Mouse (Mus musculus) spleen, embryonic (tissue): ENCODE results near the gene Adgrd1.

Experiments used
- CTCF ChIA-PET: fragments of 350-600 bp; sonication (Branson Sonifier 250); formaldehyde crosslinking; loops from one replicate; lab custom pipeline; 2022; lab: Charles Lee

Gene Adgrd1

DNA sequence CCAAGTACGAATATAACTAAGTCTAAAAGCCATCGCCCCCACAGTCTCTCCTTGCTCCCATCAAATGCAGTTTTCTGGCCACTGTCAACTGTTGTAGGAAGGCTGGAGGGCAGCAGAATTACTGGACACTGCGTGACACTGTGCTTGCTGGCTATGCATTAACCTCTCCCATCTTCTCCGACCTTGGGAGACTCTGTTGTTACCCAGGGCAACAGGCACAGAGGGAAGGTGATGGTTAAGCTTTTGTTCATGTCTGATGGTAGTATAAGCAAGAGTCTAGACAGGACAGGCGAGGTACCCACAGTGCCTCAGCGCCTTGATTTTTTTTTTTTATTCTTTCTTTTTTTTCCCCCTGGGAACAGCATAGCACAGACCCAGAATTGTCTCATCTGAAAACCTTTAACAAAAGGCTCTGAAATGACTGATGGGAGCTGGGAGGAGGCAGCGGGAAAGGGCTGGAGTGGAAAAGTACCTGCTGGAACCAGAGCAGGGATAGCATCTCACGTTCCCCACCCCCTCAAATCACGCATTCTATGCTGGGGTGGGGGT, 100.5 kb downstream of the Adgrd1 start:
- CTCF ChIA-PET, result no interaction called here

DNA sequence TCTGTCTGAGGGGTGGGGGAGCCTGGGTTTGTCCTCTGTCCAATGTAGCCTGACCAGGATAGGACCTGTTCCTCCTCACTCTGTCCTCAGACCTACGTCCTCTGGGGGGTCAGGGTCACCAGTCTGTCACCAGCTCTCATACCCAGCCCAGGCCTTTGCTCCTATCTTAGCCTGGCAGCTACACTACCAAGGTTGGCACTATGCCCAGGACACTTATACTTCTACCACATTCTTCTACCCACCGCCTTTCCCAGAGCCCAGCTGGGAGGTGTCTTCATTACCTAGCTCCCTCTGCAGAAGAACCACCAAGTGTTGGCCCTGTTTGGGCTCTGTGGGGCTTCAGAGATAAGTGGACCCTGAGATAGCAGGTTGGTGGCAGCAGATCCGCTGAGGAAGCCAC, 103.6 kb downstream of the Adgrd1 start:
- CTCF ChIA-PET, result no interaction called here

DNA sequence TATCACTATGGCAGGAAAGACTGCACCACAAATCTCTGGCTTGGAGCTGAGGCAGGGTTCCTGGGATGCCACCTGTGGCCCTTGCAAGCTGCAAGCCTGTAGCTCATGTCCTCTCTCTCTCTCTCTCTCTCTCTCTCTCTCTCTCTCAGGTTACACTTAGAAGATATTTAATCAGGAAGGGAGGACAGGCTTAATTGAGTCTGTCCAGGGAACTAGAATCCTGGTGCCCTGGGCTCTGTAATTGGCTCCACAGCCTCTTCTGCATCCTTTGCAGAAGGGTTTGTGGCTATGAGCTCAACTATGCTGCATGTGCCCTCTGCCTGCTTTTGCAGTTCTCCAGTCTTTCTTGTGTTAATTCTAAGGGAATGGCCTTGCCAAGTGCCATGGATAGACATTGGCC, 111.7 kb downstream of the Adgrd1 start:
- CTCF ChIA-PET, result no interaction called here

DNA sequence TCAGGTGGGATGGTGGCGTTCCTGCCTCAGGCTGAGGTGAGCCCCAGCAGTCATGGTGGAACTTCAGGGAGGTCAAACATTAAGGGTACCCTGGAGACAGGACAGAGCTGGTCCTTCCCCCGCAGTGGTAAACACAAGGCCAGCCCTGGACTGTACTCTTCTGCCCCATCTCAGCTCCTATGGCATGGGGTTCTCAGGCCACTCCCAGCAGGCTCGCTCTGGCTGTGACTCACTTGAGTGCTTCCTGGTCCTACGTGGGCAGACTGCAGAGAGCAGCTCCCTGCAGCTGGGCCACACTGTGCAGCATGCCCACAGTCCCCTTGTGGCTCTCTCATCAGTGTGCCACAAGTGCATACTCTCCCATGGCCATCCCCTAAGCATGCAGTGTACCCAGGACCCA, 112.3 kb downstream of the Adgrd1 start:
- CTCF ChIA-PET, result no interaction called here

DNA sequence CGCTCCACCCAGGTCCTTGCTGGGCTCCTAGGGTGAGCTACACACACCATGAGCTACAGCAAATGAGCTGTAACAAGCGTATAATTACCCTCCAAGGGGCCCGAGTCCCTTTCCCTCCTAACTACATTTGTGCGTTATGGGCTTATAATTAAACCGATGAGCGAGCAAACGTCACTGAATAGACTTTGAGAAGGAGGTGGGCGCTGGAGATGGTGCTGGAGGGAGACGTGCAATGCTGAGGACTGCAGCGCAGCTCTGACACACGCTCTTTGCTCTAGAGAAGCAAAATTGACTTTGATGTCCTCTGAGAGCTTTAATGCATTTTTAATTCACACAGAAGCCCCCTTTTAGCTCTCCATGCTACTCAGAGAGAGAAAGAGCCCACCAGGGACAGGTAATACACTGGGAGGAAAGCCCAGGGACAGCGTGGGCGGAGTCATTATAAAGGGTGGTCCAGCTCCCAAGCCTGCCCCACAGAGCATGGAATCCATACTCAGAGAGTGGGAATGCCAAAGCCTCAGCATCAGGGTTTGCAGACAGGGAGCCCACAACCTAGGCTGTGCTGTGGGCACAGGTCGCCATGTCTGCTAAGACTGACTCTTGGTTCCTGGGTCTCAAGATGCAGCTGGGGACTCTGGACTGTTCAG, 115.0 kb downstream of the Adgrd1 start:
- CTCF ChIA-PET, result no interaction called here

DNA sequence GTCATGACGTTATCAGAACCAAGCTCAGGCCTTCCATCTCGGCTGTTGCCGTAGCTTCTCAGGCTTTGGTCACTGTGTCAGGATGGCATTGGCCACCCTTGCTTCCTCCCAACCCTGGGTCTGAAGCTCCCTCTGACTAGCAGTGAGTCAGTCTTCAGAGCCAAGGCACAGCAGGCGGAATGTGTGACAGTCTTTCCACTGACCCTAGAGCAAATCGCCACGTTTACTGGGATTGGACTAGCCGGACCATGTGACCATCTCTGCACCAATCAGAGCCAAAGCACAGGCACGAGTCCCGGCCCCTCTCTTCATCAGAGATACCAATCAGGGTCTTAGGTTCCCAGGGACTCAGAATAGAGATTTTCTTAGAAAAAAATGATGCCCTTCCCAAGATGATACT, 117.5 kb downstream of the Adgrd1 start:
- CTCF ChIA-PET, result no interaction called here

DNA sequence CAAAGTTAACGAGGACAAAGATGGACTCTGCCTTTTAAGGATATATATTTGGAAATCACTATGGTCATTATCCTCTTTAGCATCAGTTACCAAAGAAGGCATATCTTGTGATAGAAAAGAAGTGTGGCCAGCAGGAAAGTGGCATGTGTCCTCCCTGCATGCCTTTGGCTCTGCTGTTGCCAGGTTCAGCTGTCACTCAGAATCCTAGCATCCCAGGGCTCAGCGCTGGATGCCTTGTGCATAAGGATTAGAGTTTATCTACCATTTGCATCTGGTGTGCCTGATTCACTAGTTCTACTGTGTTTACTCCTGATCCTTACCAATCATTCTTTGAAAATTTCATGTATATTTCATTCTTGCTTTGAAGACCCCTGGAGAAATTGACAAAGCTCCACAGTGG, 119.5 kb downstream of the Adgrd1 start:
- CTCF ChIA-PET, result no interaction called here

DNA sequence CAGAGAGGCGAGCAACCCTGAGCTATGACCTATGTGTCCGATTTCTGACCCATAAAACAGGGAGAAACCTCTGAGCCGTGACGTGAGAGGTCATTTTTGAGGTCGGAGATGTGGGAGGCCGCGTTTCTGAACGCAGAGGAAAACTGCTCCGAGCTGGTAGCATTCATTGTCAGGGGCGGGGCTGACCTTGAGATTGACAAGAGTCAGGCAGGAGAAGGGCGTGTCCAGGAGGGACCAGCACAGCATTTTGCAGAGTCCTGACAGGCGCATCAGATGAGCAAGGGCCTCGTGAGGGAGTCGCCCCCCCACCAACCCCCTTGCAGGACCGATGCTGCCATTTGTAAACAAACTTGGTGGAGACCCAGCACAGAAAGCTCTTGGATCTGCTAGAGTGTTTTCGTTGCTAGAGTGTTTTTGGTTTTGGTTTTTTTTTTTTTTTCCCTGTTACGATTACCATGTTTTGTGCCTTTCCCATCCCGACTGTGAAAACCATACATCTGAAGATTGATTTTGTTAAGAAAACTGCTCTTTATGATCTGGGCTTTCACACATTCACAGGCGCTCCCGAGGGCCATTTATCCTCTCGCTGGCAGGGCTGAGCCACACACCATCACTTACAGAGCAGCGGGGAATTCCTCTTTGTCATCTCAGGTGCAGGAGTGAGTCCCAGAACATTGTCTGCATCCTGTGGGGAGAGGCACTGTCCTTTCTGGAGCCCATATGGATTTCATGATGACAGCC, 121.1 kb downstream of the Adgrd1 start:
- CTCF ChIA-PET, result no interaction called here

DNA sequence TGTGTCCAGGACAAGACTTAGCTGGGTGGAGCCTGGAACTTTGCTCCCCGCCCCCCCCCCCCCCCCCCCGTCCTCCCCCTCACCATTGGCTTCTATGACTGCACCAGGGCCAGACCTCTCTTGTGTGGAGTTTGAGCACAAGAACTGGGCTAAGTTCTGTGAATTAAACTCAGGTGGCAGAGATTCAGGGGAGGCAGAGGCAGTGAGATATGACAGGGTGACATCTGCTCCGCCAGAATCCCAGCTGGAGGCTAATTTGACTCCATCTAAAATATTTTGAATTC, 121.6 kb downstream of the Adgrd1 start:
- CTCF ChIA-PET, result no interaction called here

DNA sequence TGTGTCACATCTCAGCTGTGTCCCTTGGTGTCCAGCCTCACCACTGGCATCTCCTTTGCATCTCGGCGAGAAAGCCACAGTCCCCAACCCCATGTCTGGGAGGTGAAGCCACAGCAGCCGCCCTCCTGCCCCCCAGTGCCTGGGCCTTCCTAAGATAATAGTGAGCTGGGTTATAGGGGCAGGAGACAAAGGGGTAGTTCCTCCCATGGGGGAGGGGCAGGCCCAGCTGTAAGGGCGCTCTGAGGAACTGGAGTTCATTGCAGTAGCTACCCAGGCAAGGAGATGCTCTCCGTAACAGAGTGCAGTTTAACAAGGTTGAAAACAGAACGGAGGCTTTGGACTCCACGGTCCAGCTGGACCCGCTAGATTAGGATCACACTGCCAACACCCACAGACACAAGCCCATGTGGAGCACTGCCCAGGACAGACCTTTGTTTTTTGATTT, 122.0 kb downstream of the Adgrd1 start:
- CTCF ChIA-PET, result no interaction called here

DNA sequence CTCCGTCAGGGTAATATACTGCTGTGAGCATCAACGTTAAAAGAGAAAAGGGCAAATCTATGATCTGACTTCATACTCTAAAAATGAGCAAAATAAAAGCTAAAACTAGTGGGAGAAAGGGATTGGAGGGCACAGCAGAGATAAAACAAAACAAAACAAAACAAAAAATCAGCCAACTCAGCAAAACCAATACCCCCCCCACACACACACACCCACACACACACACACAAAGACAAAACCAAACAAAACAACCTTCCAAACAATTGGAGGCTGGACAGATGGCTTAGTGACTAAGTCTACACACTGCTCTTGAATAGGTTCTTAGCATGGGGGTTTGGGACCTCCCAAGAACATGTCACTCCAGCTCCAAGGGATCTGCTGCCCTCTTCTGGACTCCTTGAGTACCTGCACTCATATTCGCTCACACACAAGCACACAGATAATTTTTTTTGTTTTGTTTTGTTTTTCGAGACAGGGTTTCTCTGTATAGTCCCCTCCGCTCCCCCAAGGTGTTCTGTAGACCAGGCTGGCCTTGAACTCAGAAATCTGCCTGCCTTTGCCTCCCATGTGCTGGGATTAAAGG, 122.7 kb downstream of the Adgrd1 start:
- CTCF ChIA-PET, result no interaction called here

DNA sequence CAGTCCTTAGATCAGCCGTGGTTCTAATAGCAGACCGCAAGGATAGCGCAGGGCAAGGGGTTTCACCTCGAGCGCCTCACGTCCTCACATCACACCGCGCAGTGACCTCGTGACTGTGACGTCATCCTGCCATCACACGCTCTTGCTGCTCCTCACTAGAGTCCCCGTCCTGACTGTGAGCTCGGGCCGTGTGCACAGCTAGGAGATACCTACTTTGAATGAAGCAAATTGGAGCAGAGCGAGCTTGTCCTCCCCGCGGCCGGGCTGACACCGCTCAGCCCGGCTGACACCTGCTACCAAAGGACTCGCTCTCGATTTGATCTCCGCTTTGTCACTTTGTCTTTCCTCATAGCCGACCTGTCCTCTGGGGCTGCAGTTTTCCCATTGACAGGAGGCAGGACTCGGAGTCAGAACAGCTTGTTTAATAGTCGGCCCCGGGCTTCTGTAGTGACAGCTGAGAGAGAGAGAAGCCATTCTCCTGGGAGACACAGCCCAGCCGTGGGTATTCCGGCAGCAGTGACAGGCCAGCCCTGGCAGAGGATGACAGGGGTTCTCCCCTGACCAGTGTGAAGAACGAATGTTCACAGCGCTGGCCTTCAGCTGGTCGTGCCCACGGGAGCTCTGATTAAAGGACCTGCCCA, 129.4 kb downstream of the Adgrd1 start:
- CTCF ChIA-PET, result no interaction called here

DNA sequence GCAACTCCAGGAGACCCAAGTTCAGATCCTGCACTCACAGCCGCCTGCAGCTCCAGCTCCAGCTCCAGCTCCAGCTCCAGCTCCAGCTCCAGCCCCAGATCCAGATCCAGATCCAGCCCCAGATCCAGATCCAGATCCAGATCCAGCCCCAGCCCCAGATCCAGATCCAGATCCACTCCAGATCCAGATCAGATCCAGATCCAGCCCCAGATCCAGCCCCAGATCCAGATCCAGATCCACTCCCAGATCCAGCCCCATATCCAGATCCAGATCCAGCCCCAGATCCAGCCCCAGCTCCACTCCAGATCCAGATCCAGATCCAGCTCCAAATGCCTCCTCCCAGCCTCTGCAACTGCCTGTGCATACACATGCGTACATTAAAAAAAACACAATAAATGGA, 131.6 kb downstream of the Adgrd1 start:
- CTCF ChIA-PET, result no interaction called here

DNA sequence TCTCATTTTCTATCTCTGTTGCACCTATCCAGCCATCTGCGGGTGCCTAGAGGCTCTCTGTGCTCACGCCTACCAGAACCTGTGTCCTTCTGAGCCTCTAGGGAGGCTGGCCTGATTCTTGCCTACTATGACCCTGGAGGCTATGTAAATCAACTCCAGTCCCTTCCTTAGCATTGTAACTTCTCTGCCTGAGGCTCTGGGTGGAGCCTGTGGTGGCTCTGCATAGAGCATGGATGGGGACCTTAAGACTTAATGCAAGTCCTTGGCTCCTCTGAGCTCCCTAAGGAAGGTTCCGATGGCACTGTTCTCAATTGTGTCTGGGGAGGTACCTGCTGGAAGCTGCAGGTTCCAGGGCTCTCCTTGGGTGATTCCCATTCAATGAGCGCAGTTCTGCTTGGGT, 136.8 kb downstream of the Adgrd1 start:
- CTCF ChIA-PET, result interaction anchor here (0.6 kb wide), 1 partner anchor 28 kb away, joined by 3 read pairs; no protein-coding TSS in a partner anchor

DNA sequence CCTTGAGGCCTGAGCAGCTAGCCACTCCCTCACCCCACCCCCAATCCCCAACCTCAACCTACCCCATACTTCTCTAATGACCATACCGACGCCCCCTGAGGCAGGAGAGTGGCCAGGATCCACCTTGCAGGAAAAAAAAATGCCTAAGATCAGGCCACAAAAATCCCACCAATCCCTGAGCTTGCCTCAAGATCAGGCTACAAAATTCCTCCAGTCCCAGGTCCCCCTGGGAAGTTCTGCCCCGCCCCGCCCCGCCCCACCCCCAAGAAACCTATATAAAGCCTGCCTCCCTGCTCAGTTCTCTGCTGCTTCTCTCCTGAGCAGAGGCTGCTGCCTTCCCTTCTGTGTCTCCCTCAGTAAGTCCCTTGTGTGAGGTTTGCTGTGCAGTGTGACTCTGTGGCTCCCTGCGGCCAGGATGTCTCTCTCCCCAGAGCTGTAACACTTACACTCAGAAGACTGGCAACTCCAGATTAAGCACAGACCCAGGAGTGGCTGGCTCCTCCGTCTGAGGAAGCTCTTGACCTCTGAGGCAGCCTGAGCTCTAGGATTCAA, 137.4 kb downstream of the Adgrd1 start:
- CTCF ChIA-PET, result interaction anchor here (0.6 kb wide), 1 partner anchor 27 kb away, joined by 3 read pairs; no protein-coding TSS in a partner anchor

DNA sequence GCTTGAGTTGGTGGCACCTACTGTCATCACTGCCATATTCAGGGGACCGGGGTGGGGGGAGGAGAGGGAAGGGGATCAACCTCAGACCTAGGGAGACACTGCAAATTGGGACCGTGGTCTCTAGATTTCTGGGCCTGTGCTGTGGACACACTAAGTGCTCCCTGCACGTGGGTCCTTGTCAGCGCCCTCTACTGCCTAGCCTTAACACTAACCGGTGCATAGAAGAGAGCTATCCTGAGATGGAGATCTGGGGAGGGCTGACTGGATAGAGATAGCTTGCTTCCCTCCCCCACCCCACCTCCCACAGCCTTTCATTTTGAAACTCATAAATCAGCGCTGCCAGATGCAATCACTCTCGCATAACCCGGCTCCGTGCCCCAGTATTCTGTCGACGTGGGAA, 139.8 kb downstream of the Adgrd1 start:
- CTCF ChIA-PET, result no interaction called here

DNA sequence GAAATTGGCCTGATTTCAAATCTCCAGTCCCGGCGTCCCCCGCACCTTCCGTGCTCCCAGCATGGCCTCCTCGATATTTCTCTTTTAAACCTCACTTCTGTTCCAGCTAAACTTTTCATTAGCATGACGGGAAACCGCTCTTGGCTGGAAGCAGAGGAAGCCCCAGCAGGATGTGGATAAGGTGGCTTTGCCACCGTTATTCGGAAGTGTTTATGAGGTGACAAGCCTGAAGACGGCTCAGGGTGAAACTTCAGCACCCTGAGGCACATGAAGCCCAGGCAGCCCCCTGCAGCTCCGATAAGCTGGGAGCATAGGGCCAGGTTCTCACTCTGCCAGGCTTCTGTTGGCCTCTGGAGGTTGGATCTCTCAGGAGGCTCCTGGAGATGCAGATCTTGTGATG, 145.3 kb downstream of the Adgrd1 start:
- CTCF ChIA-PET, result no interaction called here

DNA sequence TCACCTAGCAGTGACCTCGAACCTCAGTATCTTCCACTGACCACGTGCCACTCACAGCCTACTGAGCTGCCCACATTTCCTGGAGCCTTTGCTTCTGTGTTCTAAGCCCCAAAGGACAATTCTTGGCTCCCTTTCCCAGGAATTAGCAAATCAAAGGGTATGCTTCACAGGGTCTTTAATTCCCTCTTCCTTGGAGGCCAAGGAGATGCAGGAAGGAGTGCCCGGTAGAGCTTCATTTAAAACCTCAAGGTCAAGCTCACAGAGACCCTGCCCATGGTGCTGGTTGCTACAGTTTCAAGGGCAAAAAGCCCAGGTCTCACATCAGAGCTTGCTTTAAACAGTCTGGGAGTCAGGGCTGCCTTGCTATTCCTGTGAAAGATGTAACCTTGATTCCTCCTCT, 145.7 kb downstream of the Adgrd1 start:
- CTCF ChIA-PET, result no interaction called here

DNA sequence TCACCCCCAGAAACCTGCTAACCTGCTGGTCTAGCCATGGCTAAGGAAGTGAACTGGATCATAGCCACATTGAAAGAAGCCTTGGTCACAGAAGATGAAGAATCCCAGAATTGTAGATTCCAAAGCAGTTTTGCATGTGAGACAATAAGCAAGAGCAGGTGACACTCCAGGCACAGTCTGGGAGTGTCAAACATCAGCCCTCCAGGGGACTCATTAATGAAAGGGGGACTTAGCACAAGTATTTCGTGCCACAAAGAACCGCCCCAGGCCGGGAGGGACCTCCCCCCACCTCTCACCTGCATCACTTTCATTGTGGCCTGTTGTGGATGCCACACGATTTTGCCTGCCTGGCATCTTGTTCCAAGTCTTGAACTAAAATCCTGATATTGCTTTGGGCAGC, 146.6 kb downstream of the Adgrd1 start:
- CTCF ChIA-PET, result no interaction called here

DNA sequence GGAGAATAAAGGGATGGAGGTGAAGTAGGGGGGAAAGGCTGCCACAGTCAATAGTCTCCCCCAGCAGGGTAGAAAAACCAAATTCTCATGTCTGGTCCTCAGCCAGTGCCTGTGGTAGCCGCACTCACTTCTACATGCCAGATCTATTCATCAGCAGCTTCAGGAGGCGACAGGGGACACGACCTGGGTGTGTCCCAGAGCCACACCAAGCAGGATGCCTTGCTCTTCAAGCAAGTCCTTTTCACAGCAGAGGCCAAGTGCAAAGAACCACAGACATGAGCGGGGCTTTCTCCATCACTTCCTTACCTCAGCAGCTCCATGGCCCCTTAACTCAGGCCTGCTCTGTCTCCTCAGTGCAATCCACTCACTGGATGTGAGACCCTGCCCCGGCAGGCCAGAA, 147.8 kb downstream of the Adgrd1 start:
- CTCF ChIA-PET, result no interaction called here

DNA sequence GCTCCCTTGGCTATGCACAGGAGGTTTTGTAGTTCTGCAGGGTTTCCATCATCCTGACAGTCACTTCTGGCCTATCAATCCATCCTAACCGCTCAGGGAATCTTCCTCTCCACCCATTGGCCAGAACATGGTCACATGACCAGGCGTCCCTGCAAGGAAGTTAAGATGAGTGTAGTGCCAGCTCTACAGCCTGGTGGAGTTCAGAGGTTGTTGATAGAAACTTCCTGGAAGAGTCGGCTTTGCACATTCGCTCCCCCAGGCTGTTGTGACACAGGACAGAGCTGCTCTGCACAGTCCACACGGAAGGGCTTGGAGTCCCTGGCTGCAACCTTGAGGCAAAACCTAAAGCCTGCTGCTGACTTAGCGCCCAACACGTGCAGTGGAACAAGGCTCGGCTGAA, 152.5 kb downstream of the Adgrd1 start:
- CTCF ChIA-PET, result no interaction called here
